Mouse (Mus musculus): Measurements from ENCODE around the gene Fam243. TPM values are rescaled to one million over a fixed set of nuclear protein-coding genes. Genes with fewer than 3 reads are reported as not detected.

Fam243 gene
- total RNA-seq (2021): not detected
- long read RNA-seq: 0 reads

DNA sequence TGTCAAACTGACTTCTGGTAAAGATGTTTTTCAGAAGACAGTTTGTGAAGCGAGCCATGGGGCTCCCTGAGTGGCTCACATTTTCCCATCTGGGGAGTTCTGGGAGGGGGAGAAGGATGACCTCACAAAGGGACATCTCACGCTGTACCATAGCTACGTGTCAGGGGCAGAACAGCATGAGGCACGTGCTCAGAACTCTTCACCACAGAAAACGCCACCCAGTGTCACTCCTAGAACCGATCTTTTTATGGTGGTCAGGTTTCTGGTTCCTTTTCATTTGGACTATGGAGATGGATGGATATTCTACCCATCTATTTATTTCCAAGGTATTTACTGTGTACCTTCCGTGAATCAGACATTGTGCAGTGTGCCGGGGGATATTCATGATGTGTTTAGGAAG is at the start of gene Fam243:
TSS of gene Fam243 (minus strand) at position 101 of the 400 bp plus-strand sequence.
- DNase-seq (ENCODE audit: low spot score in 2 of 2): no peak

- no peak for DNase-seq (ENCODE audit: low spot score in 2 of 2)
Observed at GRCm38 (mm10) chr16:92369260-92369659, 48.0 kb upstream of the Fam243 start.

GRCm38 (mm10) chr16:92365477-92365876 is 44.2 kb upstream of the Fam243 start:
- DNase-seq (ENCODE audit: low spot score in 2 of 2): no peak

GRCm38 (mm10) chr16:92360711-92361110 is 39.5 kb upstream of the Fam243 start:
- no peak for DNase-seq (ENCODE audit: low spot score in 2 of 2)

- DNase-seq (ENCODE audit: low spot score in 2 of 2): no peak
Observed at GRCm38 (mm10) chr16:92359229-92359628, 38.0 kb upstream of the Fam243 start, which contains the start of gene Kcne1. Gene Kcne1 (minus strand): TSS chr16:92359468.

- no peak for DNase-seq (ENCODE audit: low spot score in 2 of 2)
Observed at GRCm38 (mm10) chr16:92358734-92359133, 37.5 kb upstream of the Fam243 start.

GRCm38 (mm10) chr16:92357566-92357965 is 36.3 kb upstream of the Fam243 start:
- DNase-seq (ENCODE audit: low spot score in 2 of 2): no peak

DNA sequence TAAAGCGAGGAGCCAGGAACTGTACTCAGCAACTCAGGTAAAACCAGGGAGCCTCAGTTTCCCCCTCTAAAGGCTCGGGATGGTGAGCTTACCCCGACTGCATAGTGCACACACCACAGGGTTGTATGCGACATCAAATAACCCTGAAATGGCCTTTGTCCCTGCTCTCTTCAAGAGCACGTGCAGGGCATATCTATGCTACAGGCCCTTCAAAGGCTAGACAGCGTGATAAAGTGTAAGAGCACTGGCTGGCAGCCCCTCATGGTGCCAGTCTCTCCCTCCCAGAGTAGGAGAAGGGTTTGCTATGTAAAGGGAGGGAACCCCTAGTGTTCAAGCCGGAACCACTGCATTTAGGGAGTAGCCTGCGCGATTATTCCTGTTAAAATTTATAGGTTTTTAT is 35.8 kb upstream of the Fam243 start:
- no peak for DNase-seq (ENCODE audit: low spot score in 2 of 2)

- no peak for DNase-seq (ENCODE audit: low spot score in 2 of 2)
Observed at GRCm38 (mm10) chr16:92355982-92356381, 34.7 kb upstream of the Fam243 start.

DNA sequence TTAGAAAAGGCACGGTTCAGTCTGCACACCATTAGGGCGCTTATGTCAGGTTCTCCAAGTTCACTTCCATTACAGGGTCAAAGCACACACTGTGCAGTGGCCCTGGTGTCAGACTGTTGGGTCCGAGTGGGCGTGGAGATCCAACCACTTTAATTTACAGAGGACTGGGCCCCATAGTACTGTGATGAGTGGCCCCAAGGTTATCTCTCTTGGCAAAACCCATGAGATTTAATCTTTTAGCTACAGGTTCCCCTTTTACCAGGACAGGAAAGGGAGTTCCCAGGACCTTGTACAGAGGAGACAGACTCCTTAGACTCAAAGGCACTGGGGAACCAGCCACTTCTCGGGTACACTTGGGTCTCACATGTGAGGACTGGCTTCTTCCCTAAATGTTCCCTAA is 34.1 kb upstream of the Fam243 start:
- DNase-seq (ENCODE audit: low spot score in 2 of 2): no peak

- DNase-seq (ENCODE audit: low spot score in 2 of 2): no peak
Observed at GRCm38 (mm10) chr16:92353897-92354296, 32.7 kb upstream of the Fam243 start.

- DNase-seq (ENCODE audit: low spot score in 2 of 2): no peak
Observed at GRCm38 (mm10) chr16:92353295-92353694, 32.1 kb upstream of the Fam243 start.

- no peak for DNase-seq (ENCODE audit: low spot score in 2 of 2)
Observed at GRCm38 (mm10) chr16:92348941-92349340, 27.7 kb upstream of the Fam243 start.

DNA sequence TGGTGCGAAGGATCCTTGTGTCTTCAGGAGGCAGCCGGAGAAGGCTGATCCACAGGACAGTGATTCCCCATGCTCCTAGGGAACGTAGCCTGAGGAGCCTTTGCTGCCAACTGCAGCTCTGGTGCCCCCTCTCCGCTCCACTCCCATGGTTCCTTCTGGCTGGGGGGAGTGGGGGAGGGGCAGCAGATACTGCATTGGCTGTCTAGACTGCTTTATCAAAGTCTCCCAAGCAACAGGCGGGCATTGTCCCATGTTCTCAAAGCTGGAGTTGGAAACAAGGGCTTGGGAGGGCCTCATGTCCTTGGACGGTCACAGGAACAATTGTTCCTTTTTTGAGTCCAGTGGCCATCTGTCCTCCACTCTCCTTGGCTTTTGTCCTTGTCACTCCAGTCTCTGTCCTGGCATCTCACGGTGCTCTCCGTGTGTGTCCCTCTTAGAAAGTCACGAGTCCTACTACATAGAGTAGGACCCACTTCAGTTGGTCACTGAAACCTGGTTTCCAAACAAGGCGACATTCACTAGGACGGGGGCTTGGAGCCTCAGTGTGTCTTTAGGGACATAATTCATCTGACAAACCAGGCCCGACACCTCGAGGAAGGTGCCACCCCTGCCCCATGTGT is 25.2 kb upstream of the Fam243 start:
- DNase-seq (ENCODE audit: low spot score in 2 of 2): peak; percentile 35 to 52

DNA sequence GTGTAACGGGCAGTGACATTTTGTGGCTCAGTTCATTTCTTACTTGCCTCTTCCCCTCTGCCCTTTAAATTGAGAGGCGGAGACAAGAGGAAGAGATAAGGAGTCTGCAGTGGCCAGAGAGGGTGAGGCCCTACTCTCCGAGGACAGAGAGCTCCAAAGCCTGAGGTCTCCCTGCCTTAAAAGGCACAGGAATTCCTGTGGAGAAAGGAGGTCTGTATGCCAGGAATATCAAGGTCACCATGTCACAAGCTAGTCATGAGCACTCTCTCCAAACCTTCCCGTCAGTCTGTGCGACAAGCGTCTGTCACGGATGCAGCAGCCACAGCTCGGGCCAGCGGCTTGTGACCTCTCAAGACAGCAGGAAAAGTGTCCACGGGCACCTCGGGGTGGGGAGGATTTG is 23.9 kb upstream of the Fam243 start:
- no peak for DNase-seq (ENCODE audit: low spot score in 2 of 2)

GRCm38 (mm10) chr16:92340612-92341511 is 19.6 kb upstream of the Fam243 start:
- DNase-seq (ENCODE audit: low spot score in 2 of 2): peak; percentile 80 to 86

GRCm38 (mm10) chr16:92336280-92336679 is 15.0 kb upstream of the Fam243 start:
- peak; percentile 79 to 80 for DNase-seq (ENCODE audit: low spot score in 2 of 2)

GRCm38 (mm10) chr16:92334600-92334999 is 13.4 kb upstream of the Fam243 start:
- DNase-seq (ENCODE audit: low spot score in 2 of 2): no peak

DNA sequence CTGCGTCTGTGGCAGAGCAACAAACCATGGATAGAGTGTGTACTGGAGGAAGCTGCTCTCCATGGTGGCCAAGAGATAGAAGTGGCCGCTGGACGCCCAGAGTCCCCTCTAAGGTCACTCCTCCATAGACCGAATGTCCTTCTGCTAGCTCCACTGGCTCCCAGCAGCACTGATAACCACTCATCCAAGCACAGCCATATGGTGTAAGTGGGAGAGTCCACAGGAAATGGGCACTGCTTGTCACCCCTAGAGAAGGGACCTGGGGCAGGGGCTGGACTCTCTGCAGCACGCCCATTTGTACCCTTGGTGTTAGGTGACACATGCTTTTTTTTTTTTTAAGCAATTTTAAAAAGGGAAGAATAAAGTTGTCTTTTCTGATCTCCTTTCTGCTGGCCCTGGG is 9.7 kb upstream of the Fam243 start:
- no peak for DNase-seq (ENCODE audit: low spot score in 2 of 2)

- no peak for DNase-seq (ENCODE audit: low spot score in 2 of 2)
Observed at GRCm38 (mm10) chr16:92327911-92328310, 6.7 kb upstream of the Fam243 start.

- DNase-seq (ENCODE audit: low spot score in 2 of 2): no peak
Observed at GRCm38 (mm10) chr16:92325062-92325406, 3.8 kb upstream of the Fam243 start.

GRCm38 (mm10) chr16:92324309-92325061 is 3.2 kb upstream of the Fam243 start:
- DNase-seq (ENCODE audit: low spot score in 2 of 2): no peak

Data from layer of hippocampus, postnatal 10 days (tissue).